Mouse (Mus musculus) erythroblast, embryonic 14.5 days (primary cell): ENCODE measurements around the gene Haao.

Experiments
- GATA1 ChIP-seq: IDR thresholded peaks from 2 replicates; pipeline ENCODE4 v1.6.1; 2012; ENCODE audit warnings: low read length, inconsistent platforms, mixed read lengths
- TAL1 ChIP-seq: IDR thresholded peaks from 3 replicates; pipeline ENCODE4 v1.6.1; 2012; ENCODE audit warnings: low read length, inconsistent platforms, mixed read lengths

GRCm38 (mm10) chr17:83823835-83824234 is 23.9 kb downstream of the Haao start:
- TF ChIP-seq TAL1 (no peak), GATA1 (no peak)
